Mouse (Mus musculus) spleen, adult 2 months (tissue): ENCODE measurements at regions not wholly inside any gene's neighbourhood (a gene's known extent, or its start where the extent isn't known, plus 50 kb on each side); places are given as distances from the start of the nearest gene placed in this dataset.

Experiments used
- CTCF ChIP-seq: fragments of 200-500 bp; IDR thresholded peaks from 2 replicates; pipeline ENCODE4 v1.5.1; 2011; ENCODE audit warnings: mild to moderate bottlenecking, inconsistent platforms; ENCODE audit not compliant: insufficient read depth, insufficient read length, insufficient replicate concordance; ENCODE audit errors: extremely low read depth
- POLR2A ChIP-seq: fragments of 200-500 bp; IDR thresholded peaks from 2 replicates; pipeline ENCODE4 v1.6.1; 2011; ENCODE audit warnings: low read depth, low read length, inconsistent platforms

DNA sequence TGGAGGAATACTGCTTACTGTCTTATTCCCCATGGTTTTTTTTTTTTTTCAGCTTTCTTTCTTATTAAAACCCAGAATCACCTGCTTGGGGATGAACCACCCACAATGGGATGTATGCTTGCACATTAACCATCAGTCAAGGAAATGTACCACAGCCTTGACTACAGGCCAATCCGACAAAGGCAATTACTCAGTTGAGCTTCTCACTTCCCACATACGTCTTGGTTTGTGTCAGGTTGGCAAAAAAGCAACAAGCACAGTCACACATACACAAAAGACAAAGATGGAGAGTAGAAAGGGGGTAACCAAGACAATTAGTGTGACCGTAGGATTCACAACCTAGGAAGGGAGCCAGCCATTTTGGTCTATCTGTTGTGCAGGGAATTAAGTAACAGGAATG lies 126.4 kb upstream of the Rbbp6 start:
- TF ChIP-seq CTCF (no peak), POLR2A (no peak)
